Mouse (Mus musculus): ENCODE data around the gene Rapgef6. TPM values are rescaled to one million over a fixed set of nuclear protein-coding genes. Genes with fewer than 3 reads are reported as not detected.

Rapgef6 gene
- polyA plus RNA-seq, 1 experiment from 2014 or later = 29.6 TPM

GRCm38 (mm10) chr11:54739012-54739750, 216.5 kb downstream of the Rapgef6 start:
- ATAC-seq (replicated peaks; ENCODE audit: low FRiP score) = no peak
- no peak overlapping the region for H3K9ac ChIP-seq (ENCODE audit: low read length)
- no peaks in the 10 kb centered on the region for H3K4me1 ChIP-seq (replicated peaks; ENCODE audit: control insufficient read depth, insufficient read depth, low read length)
- no peak overlapping the region for H3K4me3 ChIP-seq (ENCODE audit: low read depth, low read length)
- DNase-seq (ENCODE audit: low spot score) = no peak
- no peaks in the 10 kb centered on the region for H3K9me3 ChIP-seq (ENCODE audit: control insufficient read depth, low read length)
- 91% methylated on average over 4 of the region's 4 CpGs for WGBS
- no peak overlapping the region for H3K4me2 ChIP-seq (ENCODE audit: low read depth, low read length, severe bottlenecking)
- H3K27me3 ChIP-seq (ENCODE audit: control insufficient read depth, insufficient read depth, low read length) = no peaks in the 10 kb centered on the region
- H3K36me3 ChIP-seq (ENCODE audit: control insufficient read depth, insufficient read depth, low read length) = peaks cover 6% of the 10 kb centered on the region; the same call in 1 of the 2 replicates
- no peak overlapping the region for H3K27ac ChIP-seq (ENCODE audit: low read depth, low read length)

DNA sequence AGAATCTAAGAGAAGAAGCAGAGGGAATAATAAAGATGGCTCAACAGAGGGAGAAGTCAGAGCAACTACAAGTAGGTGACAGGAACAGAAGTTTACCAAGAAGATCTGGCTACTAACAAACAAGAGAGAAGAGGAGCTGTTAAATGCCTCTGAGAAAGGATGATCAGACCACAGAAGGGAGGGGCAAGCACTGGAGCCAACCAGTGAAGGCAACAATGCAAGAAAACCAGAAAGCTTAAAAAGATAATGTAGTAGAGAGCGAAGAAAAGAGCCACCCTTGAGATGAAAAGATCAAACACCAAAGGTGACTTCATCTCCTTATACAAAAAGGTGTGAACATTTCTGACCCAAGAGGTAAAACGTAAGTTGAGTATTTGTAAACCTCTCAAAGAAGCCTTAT, 218.7 kb downstream of the Rapgef6 start:
- Histone ChIP-seq H3K9me3 (ENCODE audit: control insufficient read depth, low read length) (no peaks in the 10 kb centered on the region), H3K4me3 (ENCODE audit: low read depth, low read length) (no peak overlapping the region), H3K9ac (ENCODE audit: low read length) (no peak overlapping the region), H3K27me3 (ENCODE audit: control insufficient read depth, insufficient read depth, low read length) (no peaks in the 10 kb centered on the region), H3K27ac (ENCODE audit: low read depth, low read length) (no peak overlapping the region), H3K4me1 (replicated peaks; ENCODE audit: control insufficient read depth, insufficient read depth, low read length) (no peaks in the 10 kb centered on the region), H3K36me3 (ENCODE audit: control insufficient read depth, insufficient read depth, low read length) (peaks cover 6% of the 10 kb centered on the region; the same call in 1 of the 2 replicates), H3K4me2 (ENCODE audit: low read depth, low read length, severe bottlenecking) (no peak overlapping the region)
- no peak for DNase-seq (ENCODE audit: low spot score)
- 95% methylated on average over 2 of the region's 2 CpGs for WGBS
- no peak for ATAC-seq (replicated peaks; ENCODE audit: low FRiP score)

DNA sequence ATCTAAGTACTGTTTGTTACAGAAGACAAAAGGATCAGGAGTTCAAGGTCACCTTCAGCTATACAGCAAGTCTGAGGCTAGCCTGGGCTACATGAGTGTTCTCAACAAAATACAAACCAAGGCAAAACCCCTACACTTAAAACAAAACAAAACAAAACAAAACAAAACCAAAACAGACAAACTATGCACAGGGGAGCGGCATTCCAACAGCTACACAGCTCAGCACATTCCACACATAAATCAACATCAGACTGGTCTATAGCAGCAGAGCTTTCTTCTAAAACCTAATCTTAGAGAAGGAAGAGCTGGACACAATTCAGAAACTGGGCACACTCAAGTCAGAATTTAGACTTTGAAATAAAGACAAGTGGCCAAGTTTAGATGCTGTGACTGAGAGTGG, 221.6 kb downstream of the Rapgef6 start:
- DNase-seq (ENCODE audit: low spot score) (no peak), ATAC-seq (replicated peaks; ENCODE audit: low FRiP score) (no peak)
- peaks cover 6% of the 10 kb centered on the region; the same call in 1 of the 2 replicates for H3K36me3 ChIP-seq (ENCODE audit: control insufficient read depth, insufficient read depth, low read length)

More for the DNA sequence above, 221.6 kb downstream of the Rapgef6 start:
- Histone ChIP-seq H3K9ac (ENCODE audit: low read length) (no peak overlapping the region), H3K4me2 (ENCODE audit: low read depth, low read length, severe bottlenecking) (no peak overlapping the region), H3K27me3 (ENCODE audit: control insufficient read depth, insufficient read depth, low read length) (no peaks in the 10 kb centered on the region), H3K9me3 (ENCODE audit: control insufficient read depth, low read length) (no peaks in the 10 kb centered on the region), H3K4me1 (replicated peaks; ENCODE audit: control insufficient read depth, insufficient read depth, low read length) (no peaks in the 10 kb centered on the region), H3K4me3 (ENCODE audit: low read depth, low read length) (no peak overlapping the region), H3K27ac (ENCODE audit: low read depth, low read length) (no peak overlapping the region)
- WGBS = 85% methylated on average over 1 of the region's 1 CpGs

Small RNA genes within 50 kb of the gene (microRNA-seq; reads per million reads assigned to microRNA genes)
- not detected for gene Gm26116 (ENCODE audit: insufficient number of aligned reads)

Other genes starting within 250 kb of the Rapgef6 start
- 16.7 and 17.9 TPM in 2 replicates for gene Acsl6, start 219.0 kb upstream of the Rapgef6 start, polyA plus RNA-seq (2014; fragmentation: Nextera tagmentation; extraction: Ambion mirVana)
- gene Meikin, start 152.2 kb upstream of the Rapgef6 start, polyA plus RNA-seq (2014; fragmentation: Nextera tagmentation; extraction: Ambion mirVana) = not detected in 2 replicates
- gene Fnip1, start 84.6 kb upstream of the Rapgef6 start, polyA plus RNA-seq (2014; fragmentation: Nextera tagmentation; extraction: Ambion mirVana) = 12.0 and 13.4 TPM in 2 replicates